Mouse (Mus musculus): Measurements from ENCODE around the gene Prr12. TPM values are rescaled to one million over a fixed set of nuclear protein-coding genes. Genes with fewer than 3 reads are reported as not detected.
A peak's percentile ranks its signal among the peaks of the same experiment; 100 is the strongest.

The Prr12 gene
- total RNA-seq, 1 experiment = 32.3 TPM

GRCm38 (mm10) chr7:45067190-45067999 lies 14.7 kb upstream of the Prr12 start:
- Histone ChIP-seq H3K4me3 (ENCODE audit: insufficient read depth in 1 of 2, low read depth in 1 of 2, low read length in 2 of 2, poor library complexity in 1 of 2, severe bottlenecking in 1 of 2) (no peak overlapping the region), H3K27ac (ENCODE audit: insufficient read depth, low read depth, low read length, poor library complexity, severe bottlenecking) (peak overlapping the region; percentile 34; the same call in 1 of the 2 replicates), H3K9me3 (ENCODE audit: control insufficient read depth, insufficient read depth, low read depth, low read length) (no peaks in the 10 kb centered on the region), H3K9ac (ENCODE audit: insufficient read depth, low read depth, low read length, poor library complexity, severe bottlenecking) (peak overlapping the region; percentile 30; the same call in 1 of the 2 replicates), H3K36me3 (ENCODE audit: control insufficient read depth, insufficient read depth, low read length, poor library complexity, severe bottlenecking) (no peaks in the 10 kb centered on the region), H3K4me1 (ENCODE audit: control insufficient read depth in 2 of 2, insufficient read depth in 2 of 2, low read length in 2 of 2, poor library complexity in 1 of 2) (peaks cover 2 to 15% of the 10 kb centered on the region in 2 experiments)
- TF ChIP-seq CHD2 (IDR thresholded peaks at IDR 0.05; ENCODE audit: low read depth, low read length) (no peak), HCFC1 (IDR thresholded peaks at IDR 0.05; ENCODE audit: borderline replicate concordance, insufficient read depth, low read length) (no peak), MAFK (IDR thresholded peaks at IDR 0.05; ENCODE audit: insufficient read depth, low read depth, low read length) (no peak), ZC3H11A (IDR thresholded peaks at IDR 0.05; ENCODE audit: borderline replicate concordance, low read depth, low read length) (no peak), ZNF384 (IDR thresholded peaks at IDR 0.05; ENCODE audit: low read depth, low read length) (no peak)
- DNase-seq (ENCODE audit: low read depth, low spot score) = no peak
- in situ Hi-C loops (cut with MboI; ENCODE audit: low sequenced_read_pairs in 2 of 2, unreplicated experiment in 2 of 2) = no loop called here

GRCm38 (mm10) chr7:45062239-45062835 lies 9.7 kb upstream of the Prr12 start, which contains the start of the genes Nosip and Prrg2:
Nosip (plus strand) TSS chr7:45062429.
Prrg2 (minus strand) TSS chr7:45062677.
- no peak for TF ChIP-seq ZNF384 (IDR thresholded peaks at IDR 0.05; ENCODE audit: low read depth, low read length)
- peak; percentile 91 for TF ChIP-seq HCFC1 (IDR thresholded peaks at IDR 0.05; ENCODE audit: borderline replicate concordance, insufficient read depth, low read length)
- no peak for TF ChIP-seq ZC3H11A (IDR thresholded peaks at IDR 0.05; ENCODE audit: borderline replicate concordance, low read depth, low read length)
- no peak; the same call in 1 of the 2 replicates for TF ChIP-seq CHD2 (IDR thresholded peaks at IDR 0.05; ENCODE audit: low read depth, low read length)
- TF ChIP-seq MAFK (IDR thresholded peaks at IDR 0.05; ENCODE audit: insufficient read depth, low read depth, low read length) = no peak
- in situ Hi-C loops (cut with MboI; ENCODE audit: low sequenced_read_pairs in 2 of 2, unreplicated experiment in 2 of 2) = no loop called here
- H3K4me1 ChIP-seq (ENCODE audit: control insufficient read depth in 2 of 2, insufficient read depth in 2 of 2, low read length in 2 of 2, poor library complexity in 1 of 2) = peaks cover 0 to 23% of the 10 kb centered on the region in 2 experiments; a peak in 3 of 4 replicates
- peak within 1 kb of the TSS; percentile 94 to 100 for H3K4me3 ChIP-seq (ENCODE audit: insufficient read depth in 1 of 2, low read depth in 1 of 2, low read length in 2 of 2, poor library complexity in 1 of 2, severe bottlenecking in 1 of 2)
- no peaks in the 10 kb centered on the region for H3K9me3 ChIP-seq (ENCODE audit: control insufficient read depth, insufficient read depth, low read depth, low read length)
- peak; percentile 98 for DNase-seq (ENCODE audit: low read depth, low spot score)
- no peaks in the 10 kb centered on the region for H3K36me3 ChIP-seq (ENCODE audit: control insufficient read depth, insufficient read depth, low read length, poor library complexity, severe bottlenecking)
- peak within 1 kb of the TSS; percentile 80; the same call in 1 of the 2 replicates for H3K27ac ChIP-seq (ENCODE audit: insufficient read depth, low read depth, low read length, poor library complexity, severe bottlenecking)
- H3K9ac ChIP-seq (ENCODE audit: insufficient read depth, low read depth, low read length, poor library complexity, severe bottlenecking) = peak within 1 kb of the TSS; percentile 88

GRCm38 (mm10) chr7:45061532-45062075 lies 8.9 kb upstream of the Prr12 start:
- Histone ChIP-seq H3K9ac (ENCODE audit: insufficient read depth, low read depth, low read length, poor library complexity, severe bottlenecking) (peak overlapping the region; percentile 42; the same call in 1 of the 2 replicates), H3K9me3 (ENCODE audit: control insufficient read depth, insufficient read depth, low read depth, low read length) (no peaks in the 10 kb centered on the region), H3K4me1 (ENCODE audit: control insufficient read depth in 2 of 2, insufficient read depth in 2 of 2, low read length in 2 of 2, poor library complexity in 1 of 2) (peaks cover 0 to 25% of the 10 kb centered on the region in 2 experiments; a peak in 3 of 4 replicates), H3K36me3 (ENCODE audit: control insufficient read depth, insufficient read depth, low read length, poor library complexity, severe bottlenecking) (no peaks in the 10 kb centered on the region), H3K27ac (ENCODE audit: insufficient read depth, low read depth, low read length, poor library complexity, severe bottlenecking) (no peak overlapping the region), H3K4me3 (ENCODE audit: insufficient read depth in 1 of 2, low read depth in 1 of 2, low read length in 2 of 2, poor library complexity in 1 of 2, severe bottlenecking in 1 of 2) (peak overlapping the region; percentile 10 to 100; a peak in 3 of 4 replicates)
- no peak for TF ChIP-seq ZC3H11A (IDR thresholded peaks at IDR 0.05; ENCODE audit: borderline replicate concordance, low read depth, low read length)
- TF ChIP-seq ZNF384 (IDR thresholded peaks at IDR 0.05; ENCODE audit: low read depth, low read length) = no peak
- TF ChIP-seq CHD2 (IDR thresholded peaks at IDR 0.05; ENCODE audit: low read depth, low read length) = no peak
- TF ChIP-seq MAFK (IDR thresholded peaks at IDR 0.05; ENCODE audit: insufficient read depth, low read depth, low read length) = no peak
- no peak for TF ChIP-seq HCFC1 (IDR thresholded peaks at IDR 0.05; ENCODE audit: borderline replicate concordance, insufficient read depth, low read length)
- DNase-seq (ENCODE audit: low read depth, low spot score) = no peak
- in situ Hi-C loops (cut with MboI; ENCODE audit: low sequenced_read_pairs in 2 of 2, unreplicated experiment in 2 of 2) = no loop called here

DNA sequence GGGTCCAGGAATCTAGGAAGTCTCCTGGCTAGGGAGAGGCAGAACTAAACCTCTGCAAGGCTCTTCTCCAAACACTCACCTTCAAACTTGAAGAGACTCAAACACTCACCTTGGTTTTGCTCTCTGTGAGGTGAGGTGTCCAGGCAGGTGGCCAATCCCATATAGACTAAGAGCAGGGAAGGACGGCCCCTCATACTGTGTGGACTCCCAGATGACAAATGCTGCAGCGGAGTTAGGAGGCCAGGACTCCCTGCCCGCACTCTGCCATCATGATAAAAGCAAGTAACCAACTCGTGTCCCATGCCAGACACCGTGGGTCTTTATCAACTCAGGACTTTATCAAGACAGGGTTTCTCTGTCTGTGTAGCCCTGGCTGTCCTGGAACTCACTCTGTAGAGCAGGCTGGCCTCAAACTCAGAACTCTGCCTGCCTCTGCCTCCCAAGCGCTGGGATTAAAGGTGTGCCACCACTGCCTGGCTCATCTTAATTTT lies 8.0 kb upstream of the Prr12 start:
- no peaks in the 10 kb centered on the region for H3K36me3 ChIP-seq (ENCODE audit: control insufficient read depth, insufficient read depth, low read length, poor library complexity, severe bottlenecking)
- H3K4me1 ChIP-seq (ENCODE audit: control insufficient read depth in 2 of 2, insufficient read depth in 2 of 2, low read length in 2 of 2, poor library complexity in 1 of 2) = peaks cover 0 to 21% of the 10 kb centered on the region in 2 experiments; a peak in 3 of 4 replicates
- H3K9me3 ChIP-seq (ENCODE audit: control insufficient read depth, insufficient read depth, low read depth, low read length) = no peaks in the 10 kb centered on the region
- DNase-seq (ENCODE audit: low read depth, low spot score) = no peak
- in situ Hi-C loops (cut with MboI; ENCODE audit: low sequenced_read_pairs in 2 of 2, unreplicated experiment in 2 of 2) = no loop called here
- no peak overlapping the region for H3K9ac ChIP-seq (ENCODE audit: insufficient read depth, low read depth, low read length, poor library complexity, severe bottlenecking)
- no peak overlapping the region for H3K4me3 ChIP-seq (ENCODE audit: insufficient read depth in 1 of 2, low read depth in 1 of 2, low read length in 2 of 2, poor library complexity in 1 of 2, severe bottlenecking in 1 of 2)
- H3K27ac ChIP-seq (ENCODE audit: insufficient read depth, low read depth, low read length, poor library complexity, severe bottlenecking) = no peak overlapping the region
- TF ChIP-seq CHD2 (IDR thresholded peaks at IDR 0.05; ENCODE audit: low read depth, low read length) (no peak), ZC3H11A (IDR thresholded peaks at IDR 0.05; ENCODE audit: borderline replicate concordance, low read depth, low read length) (no peak), MAFK (IDR thresholded peaks at IDR 0.05; ENCODE audit: insufficient read depth, low read depth, low read length) (no peak), ZNF384 (IDR thresholded peaks at IDR 0.05; ENCODE audit: low read depth, low read length) (no peak), HCFC1 (IDR thresholded peaks at IDR 0.05; ENCODE audit: borderline replicate concordance, insufficient read depth, low read length) (no peak)

All from ES-E14 (cell line).